Mouse (Mus musculus): ENCODE results near the gene Galnt6. TPM values are rescaled to one million over a fixed set of nuclear protein-coding genes. Genes with fewer than 3 reads are reported as not detected.
"Not testable (repeated sequence)": the region's sequence is repeated elsewhere in the genome, so short reads cannot be mapped to it uniquely, and the experiment has no call there.

The Galnt6 gene
- polyA plus RNA-seq, 1 experiment from 2014 or later: 0.07 TPM

DNA sequence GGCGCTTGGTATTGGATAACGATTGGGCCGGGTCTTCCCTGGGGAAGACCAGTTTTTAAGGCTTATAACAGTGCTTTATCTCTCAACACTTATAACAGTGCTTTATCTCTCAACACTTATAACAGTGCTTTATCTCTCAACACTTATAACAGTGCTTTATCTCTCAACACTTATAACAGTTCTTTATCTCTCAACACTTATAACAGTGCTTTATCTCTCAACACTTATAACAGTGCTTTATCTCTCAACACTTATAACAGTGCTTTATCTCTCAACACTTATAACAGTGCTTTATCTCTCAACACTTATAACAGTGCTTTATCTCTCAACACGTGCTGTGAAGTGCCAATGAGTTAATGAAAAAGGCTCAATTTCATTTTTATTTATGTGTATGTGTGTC is 39.8 kb upstream of the Galnt6 start:
- not testable (repeated sequence) for DNase-seq (ENCODE audit: low spot score); H3K4me3 ChIP-seq (ENCODE audit: low read depth, low read length); H3K4me1 ChIP-seq (ENCODE audit: control insufficient read depth, insufficient read depth, low read length); H3K27ac ChIP-seq (replicated peaks; ENCODE audit: low read depth, low read length); H3K36me3 ChIP-seq (ENCODE audit: control insufficient read depth, insufficient read depth, low read length); ATAC-seq (ENCODE audit: insufficient number of reproducible peaks, low FRiP score, low TSS enrichment, low read depth); H3K9me3 ChIP-seq (ENCODE audit: control insufficient read depth, low read length); H3K9ac ChIP-seq (ENCODE audit: low read length); H3K27me3 ChIP-seq (ENCODE audit: control insufficient read depth, insufficient read depth, low read length); H3K4me2 ChIP-seq (ENCODE audit: low read depth, severe bottlenecking)
- 94% methylated on average over 4 of the region's 4 CpGs for WGBS

DNA sequence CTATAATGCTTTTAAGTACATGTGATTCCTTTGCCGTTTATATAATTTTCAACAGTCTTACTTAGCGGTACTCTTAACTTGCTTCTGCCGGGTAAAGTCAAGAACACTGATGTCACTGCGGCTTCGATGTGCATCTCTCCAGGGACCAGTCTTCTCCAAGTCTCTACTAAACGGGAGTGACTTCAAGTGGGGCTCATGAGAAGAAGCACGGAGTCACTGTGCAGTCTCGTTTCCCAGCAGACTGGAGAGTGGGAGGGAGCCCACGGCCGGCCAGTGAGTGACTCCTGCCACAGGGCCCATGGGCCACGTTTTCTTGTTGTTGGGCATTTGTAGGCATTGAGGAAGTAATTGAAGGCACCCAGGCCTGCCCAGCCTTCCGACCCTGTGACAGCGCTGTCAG is 38.7 kb upstream of the Galnt6 start:
- Histone ChIP-seq H3K36me3 (ENCODE audit: control insufficient read depth, insufficient read depth, low read length) (no peaks in the 10 kb centered on the region), H3K9me3 (ENCODE audit: control insufficient read depth, low read length) (no peaks in the 10 kb centered on the region), H3K9ac (ENCODE audit: low read length) (no peak overlapping the region), H3K4me2 (ENCODE audit: low read depth, severe bottlenecking) (no peak overlapping the region), H3K27me3 (ENCODE audit: control insufficient read depth, insufficient read depth, low read length) (no peaks in the 10 kb centered on the region), H3K4me1 (ENCODE audit: control insufficient read depth, insufficient read depth, low read length) (0 out of 2 replicates have a peak, but pooled peaks cover under 1% of the 10 kb centered on the region), H3K4me3 (ENCODE audit: low read depth, low read length) (no peak overlapping the region), H3K27ac (replicated peaks; ENCODE audit: low read depth, low read length) (no peak overlapping the region)
- DNase-seq (ENCODE audit: low spot score): no peak
- no peak for ATAC-seq (ENCODE audit: insufficient number of reproducible peaks, low FRiP score, low TSS enrichment, low read depth)
- 87% methylated on average over 13 of the region's 13 CpGs for WGBS

- Histone ChIP-seq H3K9me3 (ENCODE audit: control insufficient read depth, low read length) (no peaks in the 10 kb centered on the region), H3K9ac (ENCODE audit: low read length) (no peak overlapping the region; the same call in 1 of the 2 replicates), H3K36me3 (ENCODE audit: control insufficient read depth, insufficient read depth, low read length) (no peaks in the 10 kb centered on the region), H3K4me1 (ENCODE audit: control insufficient read depth, insufficient read depth, low read length) (0 out of 2 replicates have a peak, but pooled peaks cover 5% of the 10 kb centered on the region), H3K4me3 (ENCODE audit: low read depth, low read length) (no peak overlapping the region), H3K27me3 (ENCODE audit: control insufficient read depth, insufficient read depth, low read length) (no peaks in the 10 kb centered on the region), H3K4me2 (ENCODE audit: low read depth, severe bottlenecking) (no peak overlapping the region), H3K27ac (replicated peaks; ENCODE audit: low read depth, low read length) (no peak overlapping the region)
- DNase-seq (ENCODE audit: low spot score) (no peak), ATAC-seq (ENCODE audit: insufficient number of reproducible peaks, low FRiP score, low TSS enrichment, low read depth) (no peak)
- 84% methylated on average over 9 of the region's 9 CpGs for WGBS
Observed at GRCm38 (mm10) chr15:100766826-100767225, 37.6 kb upstream of the Galnt6 start.

DNA sequence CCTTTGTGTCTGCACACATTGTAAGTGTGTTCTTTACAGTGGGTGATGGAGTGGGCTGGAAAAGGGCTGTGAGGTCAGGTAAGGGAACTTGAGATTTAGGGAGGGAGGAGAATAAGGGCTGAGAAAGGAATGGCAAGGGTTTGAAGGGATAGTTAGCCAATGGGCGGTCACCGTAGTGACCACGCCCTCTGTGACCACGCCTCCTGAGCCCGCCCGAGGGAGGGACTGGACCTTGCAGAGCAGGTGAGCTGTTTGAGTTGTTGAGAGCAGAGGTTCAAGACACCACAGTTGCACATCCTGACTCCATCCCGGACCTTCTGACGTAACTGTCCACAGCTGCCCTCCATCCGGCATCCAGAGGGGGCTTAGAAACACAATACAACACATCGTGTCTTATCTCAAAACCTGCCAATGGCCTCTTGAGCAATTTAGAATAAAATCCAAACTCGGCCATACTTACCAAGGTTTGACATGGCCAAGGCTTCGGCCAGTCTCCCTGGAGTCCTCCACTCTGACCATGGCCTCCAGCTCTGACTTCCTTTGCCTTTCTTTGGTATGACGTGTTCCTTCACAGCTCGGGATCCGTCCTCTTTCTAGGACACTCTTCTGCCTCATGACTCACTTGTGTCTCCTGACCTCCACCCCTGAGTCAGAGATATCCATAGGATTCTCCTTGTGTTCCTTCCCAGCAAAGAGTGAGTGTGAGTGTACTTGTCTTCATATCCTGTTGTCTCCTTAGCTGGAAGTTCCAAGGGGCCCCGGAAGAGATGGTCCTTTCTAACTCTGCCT is 35.2 kb upstream of the Galnt6 start:
- H3K4me3 ChIP-seq (ENCODE audit: low read depth, low read length): no peak overlapping the region
- H3K27me3 ChIP-seq (ENCODE audit: control insufficient read depth, insufficient read depth, low read length): no peaks in the 10 kb centered on the region
- H3K9me3 ChIP-seq (ENCODE audit: control insufficient read depth, low read length): no peaks in the 10 kb centered on the region
- DNase-seq (ENCODE audit: low spot score): no peak
- WGBS: 77% methylated on average over 16 of the region's 16 CpGs
- peaks cover 8% of the 10 kb centered on the region; the same call in 1 of the 2 replicates for H3K4me1 ChIP-seq (ENCODE audit: control insufficient read depth, insufficient read depth, low read length)
- no peak overlapping the region for H3K4me2 ChIP-seq (ENCODE audit: low read depth, severe bottlenecking)
- no peak for ATAC-seq (ENCODE audit: insufficient number of reproducible peaks, low FRiP score, low TSS enrichment, low read depth)
- no peaks in the 10 kb centered on the region for H3K36me3 ChIP-seq (ENCODE audit: control insufficient read depth, insufficient read depth, low read length)
- no peak overlapping the region for H3K9ac ChIP-seq (ENCODE audit: low read length)
- no peak overlapping the region for H3K27ac ChIP-seq (replicated peaks; ENCODE audit: low read depth, low read length)

GRCm38 (mm10) chr15:100762649-100763048 is 33.5 kb upstream of the Galnt6 start:
- Histone ChIP-seq H3K4me2 (ENCODE audit: low read depth, severe bottlenecking) (peak overlapping the region; percentile 56), H3K9ac (ENCODE audit: low read length) (no peak overlapping the region), H3K36me3 (ENCODE audit: control insufficient read depth, insufficient read depth, low read length) (no peaks in the 10 kb centered on the region), H3K27me3 (ENCODE audit: control insufficient read depth, insufficient read depth, low read length) (no peaks in the 10 kb centered on the region), H3K9me3 (ENCODE audit: control insufficient read depth, low read length) (no peaks in the 10 kb centered on the region), H3K27ac (replicated peaks; ENCODE audit: low read depth, low read length) (no peak overlapping the region), H3K4me1 (ENCODE audit: control insufficient read depth, insufficient read depth, low read length) (peaks cover 8% of the 10 kb centered on the region; the same call in 1 of the 2 replicates), H3K4me3 (ENCODE audit: low read depth, low read length) (peak overlapping the region; percentile 42)
- 45% methylated on average over 8 of the region's 8 CpGs for WGBS
- DNase-seq (ENCODE audit: low spot score): no peak
- no peak for ATAC-seq (ENCODE audit: insufficient number of reproducible peaks, low FRiP score, low TSS enrichment, low read depth)

GRCm38 (mm10) chr15:100761419-100762185 is 32.4 kb upstream of the Galnt6 start, which contains the start of gene Slc4a8:
Slc4a8 (plus strand) TSS chr15:100761747.
- peak; percentile 97 for DNase-seq (ENCODE audit: low spot score)
- no peaks in the 10 kb centered on the region for H3K27me3 ChIP-seq (ENCODE audit: control insufficient read depth, insufficient read depth, low read length)
- under 1% methylated on average over 64 of the region's 64 CpGs for WGBS
- H3K9ac ChIP-seq (ENCODE audit: low read length): peak within 1 kb of the TSS; percentile 60
- peak; percentile 94 for ATAC-seq (ENCODE audit: insufficient number of reproducible peaks, low FRiP score, low TSS enrichment, low read depth)
- H3K36me3 ChIP-seq (ENCODE audit: control insufficient read depth, insufficient read depth, low read length): no peaks in the 10 kb centered on the region
- peak within 1 kb of the TSS; percentile 64; the same call in 1 of the 2 replicates for H3K27ac ChIP-seq (replicated peaks; ENCODE audit: low read depth, low read length)
- H3K9me3 ChIP-seq (ENCODE audit: control insufficient read depth, low read length): no peaks in the 10 kb centered on the region
- peak within 1 kb of the TSS; percentile 42 for H3K4me3 ChIP-seq (ENCODE audit: low read depth, low read length)
- H3K4me1 ChIP-seq (ENCODE audit: control insufficient read depth, insufficient read depth, low read length): peaks cover 8% of the 10 kb centered on the region; the same call in 1 of the 2 replicates
- H3K4me2 ChIP-seq (ENCODE audit: low read depth, severe bottlenecking): peak within 1 kb of the TSS; percentile 56

DNA sequence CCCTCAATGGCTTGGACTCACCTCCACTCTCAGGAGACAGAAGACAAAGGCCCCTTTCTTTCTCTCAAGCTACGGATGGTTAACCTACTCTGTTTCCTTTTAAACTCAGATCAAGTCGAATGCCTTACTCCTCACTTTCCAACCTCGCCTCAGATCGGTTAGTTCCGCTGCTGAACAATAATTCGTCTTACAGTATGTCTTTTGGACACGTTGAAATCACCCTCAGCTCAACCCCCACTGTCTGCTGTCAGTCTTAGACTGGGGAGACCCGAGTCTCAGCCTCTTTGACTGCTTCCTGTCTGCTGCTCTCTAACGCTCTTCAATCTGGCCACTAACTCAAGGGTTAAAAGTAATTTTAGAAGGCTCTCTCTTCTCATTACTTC is 31.9 kb upstream of the Galnt6 start:
- H3K4me2 ChIP-seq (ENCODE audit: low read depth, severe bottlenecking): peak overlapping the region; percentile 56
- ATAC-seq (ENCODE audit: insufficient number of reproducible peaks, low FRiP score, low TSS enrichment, low read depth) (no peak), DNase-seq (ENCODE audit: low spot score) (peak; percentile 32)
- no peaks in the 10 kb centered on the region for H3K27me3 ChIP-seq (ENCODE audit: control insufficient read depth, insufficient read depth, low read length)
- peak overlapping the region; percentile 64; the same call in 1 of the 2 replicates for H3K27ac ChIP-seq (replicated peaks; ENCODE audit: low read depth, low read length)
- H3K4me1 ChIP-seq (ENCODE audit: control insufficient read depth, insufficient read depth, low read length): peaks cover 8% of the 10 kb centered on the region; the same call in 1 of the 2 replicates
- peak overlapping the region; percentile 42 for H3K4me3 ChIP-seq (ENCODE audit: low read depth, low read length)
- no peaks in the 10 kb centered on the region for H3K9me3 ChIP-seq (ENCODE audit: control insufficient read depth, low read length)
- no peak overlapping the region for H3K9ac ChIP-seq (ENCODE audit: low read length)
- WGBS: 26% methylated on average over 9 of the region's 9 CpGs
- no peaks in the 10 kb centered on the region for H3K36me3 ChIP-seq (ENCODE audit: control insufficient read depth, insufficient read depth, low read length)

DNA sequence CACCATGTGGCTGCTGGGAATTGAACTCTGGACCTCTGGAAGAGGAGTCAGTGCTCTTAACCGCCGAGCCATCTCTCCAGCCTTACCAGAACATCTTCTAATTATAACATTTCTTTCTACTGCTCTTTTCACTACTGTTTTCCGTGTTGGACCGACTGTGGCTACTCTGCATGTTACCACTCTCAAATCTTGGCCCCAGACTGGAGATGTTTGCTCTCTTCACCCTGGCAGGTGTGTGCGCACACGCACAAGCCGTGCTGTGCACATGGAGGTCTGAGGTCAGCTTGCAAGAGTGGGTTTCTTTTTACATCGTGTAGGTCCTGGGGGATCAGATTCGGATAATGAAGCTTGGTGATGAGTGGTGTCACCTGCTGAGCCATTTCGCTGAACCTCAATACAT is 30.1 kb upstream of the Galnt6 start:
- WGBS: 91% methylated on average over 10 of the region's 10 CpGs
- DNase-seq (ENCODE audit: low spot score): no peak
- no peak for ATAC-seq (ENCODE audit: insufficient number of reproducible peaks, low FRiP score, low TSS enrichment, low read depth)
- Histone ChIP-seq H3K27me3 (ENCODE audit: control insufficient read depth, insufficient read depth, low read length) (no peaks in the 10 kb centered on the region), H3K9me3 (ENCODE audit: control insufficient read depth, low read length) (no peaks in the 10 kb centered on the region), H3K27ac (replicated peaks; ENCODE audit: low read depth, low read length) (no peak overlapping the region), H3K36me3 (ENCODE audit: control insufficient read depth, insufficient read depth, low read length) (no peaks in the 10 kb centered on the region), H3K9ac (ENCODE audit: low read length) (no peak overlapping the region), H3K4me3 (ENCODE audit: low read depth, low read length) (no peak overlapping the region), H3K4me2 (ENCODE audit: low read depth, severe bottlenecking) (no peak overlapping the region), H3K4me1 (ENCODE audit: control insufficient read depth, insufficient read depth, low read length) (peaks cover 8% of the 10 kb centered on the region; the same call in 1 of the 2 replicates)
